Comparison of ENCODE assay signal across 18 mouse cellular contexts in genomic region chr13:54310144-54310543, GRCm38 (mm10).
DNase-seq lines count a peak whose midpoint lies in the region; ATAC-seq and TF ChIP-seq lines count a peak whose summit lies in the region.
"Had no signal": no experiment of that assay in that cellular context is flagged by ENCODE, and none has a peak within 500 bp of the region (broad histone marks: within the 10 kb centered on the region; RNA-seq: fewer than 3 reads in every experiment).

No protein-coding gene starts in this region.

- H3K4me3 ChIP-seq in hindbrain, embryonic 10.5 days, result no peak overlapping the region
- H3K4me3 ChIP-seq in hindbrain, embryonic 11.5 days (ENCODE audit: low read depth, low read length), result no peak overlapping the region
- H3K4me3 ChIP-seq in midbrain, embryonic 13.5 days (replicated peaks), result no peak overlapping the region
- no peak overlapping the region for H3K4me3 ChIP-seq in midbrain, postnatal 0 days (ENCODE audit: low read depth, low read length)
- no peak overlapping the region for H3K4me3 ChIP-seq in hindbrain, postnatal 0 days (ENCODE audit: low read length)
- H3K4me3 ChIP-seq: embryonic facial prominence, embryonic 15.5 days; heart, embryonic 15.5 days; myocyte had no signal

- H3K36me3 ChIP-seq in hindbrain, embryonic 10.5 days, result peaks cover 22% of the 10 kb centered on the region; the same call in 1 of the 2 replicates
- no peaks in the 10 kb centered on the region for H3K36me3 ChIP-seq in hindbrain, embryonic 11.5 days (ENCODE audit: control insufficient read depth, insufficient read depth, low read length)
- H3K36me3 ChIP-seq in midbrain, embryonic 13.5 days, result peaks cover 22% of the 10 kb centered on the region
- H3K36me3 ChIP-seq in midbrain, postnatal 0 days (ENCODE audit: insufficient read depth, low read length), result 0 out of 2 replicates have a peak, but pooled peaks cover 8% of the 10 kb centered on the region
- peaks cover 6% of the 10 kb centered on the region; the same call in 1 of the 2 replicates for H3K36me3 ChIP-seq in hindbrain, postnatal 0 days (ENCODE audit: insufficient read depth, low read length)
- H3K36me3 ChIP-seq: embryonic facial prominence, embryonic 15.5 days; heart, embryonic 15.5 days had no signal

- H3K27me3 ChIP-seq in hindbrain, embryonic 10.5 days (ENCODE audit: insufficient read depth, poor library complexity, severe bottlenecking), result no peaks in the 10 kb centered on the region
- no peaks in the 10 kb centered on the region for H3K27me3 ChIP-seq in hindbrain, embryonic 11.5 days (ENCODE audit: control insufficient read depth, insufficient read depth, low read length)
- H3K27me3 ChIP-seq in midbrain, embryonic 13.5 days, result no peaks in the 10 kb centered on the region
- H3K27me3 ChIP-seq in midbrain, postnatal 0 days (ENCODE audit: insufficient read depth, low read length), result no peaks in the 10 kb centered on the region
- no peaks in the 10 kb centered on the region for H3K27me3 ChIP-seq in hindbrain, postnatal 0 days (ENCODE audit: insufficient read depth, low read length)
- H3K27me3 ChIP-seq: embryonic facial prominence, embryonic 15.5 days; heart, embryonic 15.5 days had no signal

- peak overlapping the region; percentile 30 for H3K27ac ChIP-seq in hindbrain, embryonic 10.5 days
- H3K27ac ChIP-seq in hindbrain, embryonic 11.5 days (ENCODE audit: low read depth, low read length), result no peak overlapping the region
- H3K27ac ChIP-seq in midbrain, embryonic 13.5 days, result 0 out of 2 replicates have a peak overlapping the region, but pooled peaks have one; percentile 21
- no peak overlapping the region for H3K27ac ChIP-seq in midbrain, postnatal 0 days (ENCODE audit: low read depth, low read length)
- peak overlapping the region; percentile 81 for H3K27ac ChIP-seq in hindbrain, postnatal 0 days

- H3K4me1 ChIP-seq in hindbrain, embryonic 10.5 days (replicated peaks), result peaks cover 23% of the 10 kb centered on the region
- H3K4me1 ChIP-seq in hindbrain, embryonic 11.5 days (replicated peaks; ENCODE audit: control insufficient read depth, insufficient read depth, low read length), result 0 out of 2 replicates have a peak, but pooled peaks cover 2% of the 10 kb centered on the region
- H3K4me1 ChIP-seq in midbrain, embryonic 13.5 days (replicated peaks), result peaks cover 33% of the 10 kb centered on the region
- no peaks in the 10 kb centered on the region for H3K4me1 ChIP-seq in midbrain, postnatal 0 days (ENCODE audit: insufficient read depth, low read length)
- H3K4me1 ChIP-seq in hindbrain, postnatal 0 days (ENCODE audit: insufficient read depth, low read length), result peaks cover 23% of the 10 kb centered on the region

- no peak overlapping the region for H3K9ac ChIP-seq in hindbrain, embryonic 11.5 days (ENCODE audit: low read depth, low read length)
- no peak overlapping the region for H3K9ac ChIP-seq in midbrain, embryonic 13.5 days (replicated peaks)
- H3K9ac ChIP-seq in midbrain, postnatal 0 days (replicated peaks; ENCODE audit: low read length, poor library complexity, severe bottlenecking), result no peak overlapping the region
- H3K9ac ChIP-seq in hindbrain, postnatal 0 days (replicated peaks; ENCODE audit: low read length), result no peak overlapping the region
- H3K9ac ChIP-seq: embryonic facial prominence, embryonic 15.5 days; heart, embryonic 15.5 days; liver, postnatal 0 days had no signal

- peak; percentile 36 for DNase-seq in cerebellum, adult 8-10 months
- DNase-seq in cerebellum, postnatal 25 days, result no peak
- no peak for DNase-seq in hindbrain, embryonic 10.5 days (ENCODE audit: low spot score)
- DNase-seq in hindbrain, embryonic 11.5 days (ENCODE audit: low spot score), result no peak
- DNase-seq in midbrain, postnatal 0 days (ENCODE audit: low spot score), result no peak
- DNase-seq in hindbrain, postnatal 0 days (ENCODE audit: low spot score), result no peak
- no peak for DNase-seq in thymus, postnatal 4 days
- DNase-seq: adrenal gland, adult 2 months; heart, adult 18-20 months; kidney, adult 18-20 months; kidney, postnatal 25 days; liver; liver, postnatal 0 days; thymus, adult 2 months had no signal

- H3K4me2 ChIP-seq in hindbrain, embryonic 11.5 days (replicated peaks; ENCODE audit: low read depth, low read length), result no peak overlapping the region
- no peak overlapping the region for H3K4me2 ChIP-seq in midbrain, embryonic 13.5 days (replicated peaks)
- H3K4me2 ChIP-seq in midbrain, postnatal 0 days (ENCODE audit: low read depth, low read length, poor library complexity, severe bottlenecking), result no peak overlapping the region
- H3K4me2 ChIP-seq in hindbrain, postnatal 0 days (ENCODE audit: low read depth, low read length), result no peak overlapping the region
- H3K4me2 ChIP-seq: embryonic facial prominence, embryonic 15.5 days; heart, embryonic 15.5 days had no signal

- no peaks in the 10 kb centered on the region for H3K9me3 ChIP-seq in hindbrain, embryonic 10.5 days
- no peaks in the 10 kb centered on the region for H3K9me3 ChIP-seq in hindbrain, embryonic 11.5 days (ENCODE audit: control insufficient read depth, low read length)
- H3K9me3 ChIP-seq in midbrain, embryonic 13.5 days, result no peaks in the 10 kb centered on the region
- no peaks in the 10 kb centered on the region for H3K9me3 ChIP-seq in midbrain, postnatal 0 days (ENCODE audit: low read length)
- no peaks in the 10 kb centered on the region for H3K9me3 ChIP-seq in hindbrain, postnatal 0 days (ENCODE audit: low read length)
- H3K9me3 ChIP-seq: embryonic facial prominence, embryonic 15.5 days; heart, embryonic 15.5 days had no signal

- 64% methylated on average over 4 of the region's 4 CpGs for WGBS in hindbrain, embryonic 10.5 days
- 57% methylated on average over 4 of the region's 4 CpGs for WGBS in hindbrain, embryonic 11.5 days
- 50% methylated on average over 4 of the region's 4 CpGs for WGBS in midbrain, embryonic 13.5 days
- 57% methylated on average over 4 of the region's 4 CpGs for WGBS in midbrain, postnatal 0 days
- 47% methylated on average over 4 of the region's 4 CpGs for WGBS in hindbrain, postnatal 0 days

- no peak for ATAC-seq in hindbrain, embryonic 11.5 days (ENCODE audit: low FRiP score)
- no peak for ATAC-seq in midbrain, embryonic 13.5 days
- no peak for ATAC-seq in midbrain, postnatal 0 days (ENCODE audit: low FRiP score)
- ATAC-seq in hindbrain, postnatal 0 days, result no peak
- ATAC-seq: liver, postnatal 0 days had no signal

- TF ChIP-seq CTCF in midbrain, postnatal 0 days (IDR thresholded peaks at IDR 0.05), result no peak
- TF ChIP-seq CTCF in hindbrain, postnatal 0 days (IDR thresholded peaks at IDR 0.05; ENCODE audit: low read depth), result no peak

Comparison
In these comparisons a context has a peak if more than half of its experiments do, and no peak if none do; other contexts are left out.
1. H3K27ac ChIP-seq: peak in hindbrain, embryonic 10.5 days (single experiment), midbrain, embryonic 13.5 days (single experiment) and hindbrain, postnatal 0 days (single experiment); none in hindbrain, embryonic 11.5 days (single experiment) and midbrain, postnatal 0 days (single experiment).